Mouse (Mus musculus) mesoderm, embryonic 11.5 days (tissue): ENCODE data around the gene Tirap.
"Not testable (repeated sequence)": the region's sequence is repeated elsewhere in the genome, so short reads cannot be mapped to it uniquely, and the experiment has no call there.

Experiments used
- DNase-seq: peaks from one replicate; pipeline ENCODE4 v3.0.0-alpha.2; 2012; ENCODE audit warnings: low read depth, low spot score

Gene Tirap

DNA sequence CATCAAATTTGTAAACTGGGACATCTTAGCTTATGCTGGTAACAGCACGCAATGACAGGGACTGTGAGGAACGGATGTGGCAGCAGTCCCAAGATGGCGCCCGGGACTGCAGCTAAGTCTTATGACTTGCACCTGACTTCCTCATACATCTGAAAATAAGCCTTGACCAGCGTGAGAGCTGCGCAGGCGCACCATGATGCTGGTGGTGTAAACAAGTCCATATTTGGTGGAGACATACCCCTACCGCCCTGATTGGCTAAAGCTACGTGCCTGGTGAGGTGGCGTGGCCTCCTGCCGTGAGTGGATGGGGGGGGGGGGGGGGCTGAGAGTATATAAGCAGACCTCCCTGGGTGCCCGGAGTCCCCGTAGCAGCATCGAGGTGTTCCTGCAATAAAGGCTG lies 52.8 kb downstream of the Tirap start:
- DNase-seq = not testable (repeated sequence)

DNA sequence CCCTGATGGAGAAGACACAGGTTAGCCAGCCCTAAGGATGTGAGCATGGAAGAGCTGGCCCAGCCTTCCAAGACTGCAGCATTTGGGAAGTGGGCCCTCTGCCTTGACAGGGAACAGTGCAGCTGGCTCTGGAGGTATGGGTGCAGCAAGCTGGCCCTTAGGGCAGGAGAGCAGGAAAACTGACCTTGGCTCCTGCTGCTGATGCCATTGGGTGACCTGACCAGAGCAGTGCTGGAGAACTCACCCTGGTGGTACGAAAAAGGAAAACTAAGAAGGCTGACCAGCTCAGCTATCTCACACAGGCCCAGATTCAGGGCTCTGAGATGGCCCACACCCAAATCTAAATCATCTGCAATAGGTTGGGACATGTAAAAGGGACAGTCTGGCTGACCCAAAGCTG lies 54.3 kb downstream of the Tirap start:
- no peak for DNase-seq

DNA sequence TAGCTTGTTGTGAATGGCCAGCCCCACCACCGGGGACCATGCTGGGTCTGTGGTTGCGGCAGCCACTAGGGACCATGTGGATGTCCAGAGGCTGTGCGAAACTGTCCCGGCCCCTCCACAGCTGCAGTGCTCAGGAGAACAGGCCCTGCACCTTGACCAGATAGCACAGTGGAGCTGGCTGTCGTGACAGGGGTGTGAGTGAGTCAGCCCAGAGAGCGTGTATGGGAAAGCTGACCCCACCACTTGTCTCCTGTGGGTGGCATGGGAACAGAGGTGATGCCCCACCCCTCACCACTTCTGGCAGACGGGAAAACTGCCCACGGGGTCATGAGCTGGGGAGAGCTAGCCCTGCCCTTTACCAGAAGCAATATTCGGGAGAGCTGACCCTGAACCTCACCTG lies 55.0 kb downstream of the Tirap start:
- DNase-seq = no peak

DNA sequence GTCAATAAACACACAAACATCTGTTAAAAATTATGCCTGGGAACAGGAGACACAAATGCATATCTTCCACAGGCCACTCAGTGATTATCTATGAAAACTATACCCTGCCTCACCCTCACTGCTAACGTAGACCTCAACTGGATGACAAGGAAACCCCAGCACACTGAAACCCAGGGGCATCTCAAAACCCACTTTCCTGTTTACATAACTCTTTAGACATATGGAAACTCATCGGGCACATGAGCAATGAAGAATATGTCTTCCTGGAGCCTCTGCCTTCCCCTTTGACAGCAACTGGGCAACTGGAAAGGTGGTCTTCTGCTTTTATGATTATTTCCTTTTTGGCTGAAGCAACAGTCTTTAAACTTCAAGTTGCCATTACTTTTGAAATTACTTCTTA lies 57.9 kb downstream of the Tirap start:
- DNase-seq = no peak

DNA sequence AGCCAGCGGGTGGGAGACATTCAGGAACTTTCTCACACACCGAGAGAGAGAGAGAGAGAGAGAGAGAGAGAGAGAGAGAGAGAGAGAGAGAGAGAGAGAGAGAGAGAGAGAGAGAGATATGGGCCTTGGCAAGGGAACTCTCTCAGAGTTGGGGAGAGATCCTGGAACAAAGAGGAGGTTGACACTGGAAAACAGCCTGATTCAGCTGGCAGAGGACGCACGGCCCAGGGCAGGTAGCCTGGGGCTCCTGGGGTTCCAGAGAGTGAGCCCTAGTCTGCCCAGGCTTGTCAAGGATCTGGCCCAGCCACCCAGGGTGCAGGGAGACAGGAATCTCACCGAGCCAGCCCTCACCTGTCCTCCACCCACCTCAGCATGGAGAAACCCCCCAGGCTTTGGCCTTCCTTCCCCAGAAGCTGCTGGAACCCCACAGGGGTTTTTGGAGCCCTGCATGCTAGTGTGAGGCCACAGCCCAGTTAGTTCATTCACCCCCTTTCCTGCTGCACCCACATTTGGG lies 60.8 kb downstream of the Tirap start:
- no peak for DNase-seq

DNA sequence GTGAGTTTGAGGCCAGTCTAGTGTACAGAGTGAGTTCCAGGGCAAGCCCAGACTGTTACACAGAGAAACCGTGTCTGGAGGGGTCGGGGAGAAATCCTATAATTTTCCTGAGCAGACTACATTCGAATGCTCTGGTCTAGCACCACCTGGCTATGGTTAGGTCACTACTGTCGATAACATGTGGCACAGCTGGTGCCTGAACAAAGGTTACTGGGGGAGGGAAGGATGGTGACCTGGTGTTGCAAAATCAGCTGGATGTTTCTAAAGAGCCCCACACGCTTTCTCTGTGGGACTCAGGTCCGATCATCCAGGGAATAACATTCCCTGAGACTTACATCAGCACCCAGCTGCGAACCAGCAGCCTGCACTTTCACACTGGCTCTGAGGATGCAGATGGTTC lies 62.1 kb downstream of the Tirap start:
- DNase-seq = no peak

DNA sequence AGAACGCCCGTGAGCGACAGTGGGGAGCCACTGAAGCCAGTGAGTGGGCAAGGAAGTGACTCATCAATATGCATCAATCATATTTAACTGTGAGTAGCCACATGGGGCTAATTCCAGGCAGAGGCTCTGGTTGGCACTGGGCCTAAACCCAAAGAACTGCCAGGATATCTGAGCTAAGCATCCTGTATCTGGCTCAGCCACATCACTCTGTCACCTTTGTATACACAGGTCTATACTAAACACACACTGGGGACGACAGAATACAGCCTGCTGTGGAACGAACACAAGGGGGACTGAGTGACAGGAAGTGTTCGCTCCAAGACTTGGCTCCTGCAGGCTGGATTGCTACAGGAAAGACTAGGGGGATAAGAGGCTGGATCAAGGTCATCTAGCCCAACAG lies 64.5 kb downstream of the Tirap start:
- no peak for DNase-seq
